Mouse (Mus musculus): ENCODE data around the gene Mt2. TPM values are rescaled to one million over a fixed set of nuclear protein-coding genes. Genes with fewer than 3 reads are reported as not detected.

The Mt2 gene
- polyA plus RNA-seq, 1 experiment from 2014 or later: 60.3 TPM

Other genes starting within 250 kb of the Mt2 start
- 53.8 and 57.7 TPM in 2 replicates for gene Amfr, start 159.8 kb upstream of the Mt2 start, polyA plus RNA-seq (2014; fragmentation: Nextera tagmentation; extraction: Ambion mirVana)
- gene Nudt21, start 135.6 kb upstream of the Mt2 start, polyA plus RNA-seq (2014; fragmentation: Nextera tagmentation; extraction: Ambion mirVana): 107 and 113 TPM in 2 replicates
- gene Ogfod1, start 135.5 kb upstream of the Mt2 start, polyA plus RNA-seq (2014; fragmentation: Nextera tagmentation; extraction: Ambion mirVana): 13.0 and 16.0 TPM in 2 replicates
- 13.6 and 13.9 TPM in 2 replicates for gene Bbs2, start 73.7 kb upstream of the Mt2 start, polyA plus RNA-seq (2014; fragmentation: Nextera tagmentation; extraction: Ambion mirVana)
- gene Mt4, start 35.5 kb upstream of the Mt2 start, polyA plus RNA-seq (2014; fragmentation: Nextera tagmentation; extraction: Ambion mirVana): 1.4 TPM in 1 of 2 replicates, not detected in the other
- 10.8 and 14.1 TPM in 2 replicates for gene Mt3, start 20.1 kb upstream of the Mt2 start, polyA plus RNA-seq (2014; fragmentation: Nextera tagmentation; extraction: Ambion mirVana)
- 167 and 193 TPM in 2 replicates for gene Mt1, start 6.4 kb downstream of the Mt2 start, polyA plus RNA-seq (2014; fragmentation: Nextera tagmentation; extraction: Ambion mirVana)
- 60.9 and 77.0 TPM in 2 replicates for gene Nup93, start 41.9 kb downstream of the Mt2 start, polyA plus RNA-seq (2014; fragmentation: Nextera tagmentation; extraction: Ambion mirVana)
- gene Slc12a3, start 156.5 kb downstream of the Mt2 start, polyA plus RNA-seq (2014; fragmentation: Nextera tagmentation; extraction: Ambion mirVana): 0.29 TPM in 1 of 2 replicates, not detected in the other
- gene Herpud1, start 213.8 kb downstream of the Mt2 start, polyA plus RNA-seq (2014; fragmentation: Nextera tagmentation; extraction: Ambion mirVana): 93.8 and 107 TPM in 2 replicates